Mouse (Mus musculus): ENCODE results near the gene Rhd.

- TF ChIP-seq POLR2A (IDR thresholded peaks at IDR 0.05; ENCODE audit: extremely low read depth, insufficient read depth, low read length) (no peak), CTCF (IDR thresholded peaks at IDR 0.05; ENCODE audit: low read depth, low read length) (no peak)
Measured at GRCm38 (mm10) chr4:134868065-134868464, 3.7 kb downstream of the Rhd start.
